Mouse (Mus musculus) midbrain, embryonic 11.5 days (tissue): ENCODE data around the gene Sp8. TPM values are rescaled to one million over a fixed set of nuclear protein-coding genes. Genes with fewer than 3 reads are reported as not detected.

Source experiments
- ATAC-seq: fragments of 200-750 bp; cut with Nextera tagmentation; 2 replicates; pipeline ENCODE4 v1.8.0; 2017; ENCODE audit warnings: moderate TSS enrichment, moderate library complexity; ENCODE audit not compliant: low FRiP score
- DNase-seq: peaks from one replicate; pipeline ENCODE4 v3.0.0; 2015; ENCODE audit warnings: low spot score; ENCODE audit errors: missing footprints
- H3K27ac ChIP-seq: fragments of 300-500 bp; sonication (generic); 2 replicates; pipeline ENCODE4 v1.5.1; 2014; ENCODE audit warnings: low read depth, low read length
- H3K27me3 ChIP-seq: fragments of 300-500 bp; sonication (generic); 2 replicates; pipeline ENCODE4 v1.6.1; 2014; ENCODE audit warnings: mild to moderate bottlenecking, low read length, moderate library complexity, mixed read lengths; ENCODE audit not compliant: control insufficient read depth, insufficient read depth
- H3K36me3 ChIP-seq: fragments of 300-500 bp; sonication (generic); 2 replicates; pipeline ENCODE4 v1.6.1; 2014; ENCODE audit warnings: mild to moderate bottlenecking, low read length, moderate library complexity, mixed read lengths; ENCODE audit not compliant: control insufficient read depth, insufficient read depth
- H3K4me1 ChIP-seq: fragments of 300-500 bp; sonication (generic); 2 replicates; pipeline ENCODE4 v1.6.1; 2014; ENCODE audit warnings: low read length; ENCODE audit not compliant: control insufficient read depth, insufficient read depth
- H3K4me2 ChIP-seq: fragments of 300-500 bp; sonication (generic); 2 replicates; pipeline ENCODE4 v1.6.1; 2014; ENCODE audit warnings: mild to moderate bottlenecking, moderate library complexity
- H3K4me3 ChIP-seq: fragments of 300-500 bp; sonication (generic); 2 replicates; pipeline ENCODE4 v1.5.1; 2014; ENCODE audit warnings: low read depth, low read length
- H3K9ac ChIP-seq: fragments of 300-500 bp; sonication (generic); 2 replicates; pipeline ENCODE4 v1.6.1; 2014; ENCODE audit warnings: low read length
- H3K9me3 ChIP-seq: fragments of 300-500 bp; sonication (generic); 2 replicates; pipeline ENCODE4 v1.6.1; 2016; ENCODE audit warnings: low read length; ENCODE audit not compliant: control insufficient read depth
- WGBS: fragments of 180-500 bp; shearing (Covaris S2); extraction: QIAGEN DNeasy Blood & Tissue Kit; methylation state at CpG from one replicate; pipeline ENCODE4 v1.1.7; 2014; 5-methylcytosine and 5-hydroxymethylcytosine counted together
- polyA plus RNA-seq: library from polyadenylated mRNA; unstranded; fragments of >200 nt; fragmentation: Nextera tagmentation; extraction: Ambion mirVana; gene quantifications from 2 replicates; pipeline ENCODE4 v1.2.1, GENCODE M21; 2014

Gene Sp8
- polyA plus RNA-seq: 8.7 and 9.3 TPM in 2 replicates

GRCm38 (mm10) chr12:118846221-118846620, at the start of gene Sp8:
Sp8 (plus strand) TSS chr12:118846329.
- Histone ChIP-seq H3K27ac (no peak within 1 kb of the TSS; the same call in 1 of the 2 replicates), H3K4me2 (peak within 1 kb of the TSS; percentile 70), H3K36me3 (no peaks in the 10 kb centered on the region), H3K9me3 (no peaks in the 10 kb centered on the region), H3K9ac (peak within 1 kb of the TSS; percentile 63), H3K4me1 (peaks cover 24% of the 10 kb centered on the region), H3K27me3 (peaks cover 84% of the 10 kb centered on the region), H3K4me3 (peak within 1 kb of the TSS; percentile 50)
- DNase-seq (no peak), ATAC-seq (no peak)
- WGBS: 2% methylated on average over 6 of the region's 6 CpGs

- under 1% methylated on average over 17 of the region's 17 CpGs for WGBS
- DNase-seq: peak; percentile 91
- peak; percentile 97 for ATAC-seq
- H3K4me1 ChIP-seq: no peaks in the 10 kb centered on the region
- H3K27ac ChIP-seq: no peak overlapping the region
- H3K9ac ChIP-seq: no peak overlapping the region
- H3K4me3 ChIP-seq: no peak overlapping the region
- H3K9me3 ChIP-seq: no peaks in the 10 kb centered on the region
- peak overlapping the region; percentile 8 for H3K4me2 ChIP-seq
- H3K36me3 ChIP-seq: no peaks in the 10 kb centered on the region
- peaks cover 16% of the 10 kb centered on the region for H3K27me3 ChIP-seq
Measured at GRCm38 (mm10) chr12:118811328-118811961, 34.7 kb upstream of the Sp8 start.

- Histone ChIP-seq H3K9ac (no peak overlapping the region), H3K27me3 (peaks cover 10% of the 10 kb centered on the region), H3K27ac (no peak overlapping the region), H3K4me2 (no peak overlapping the region), H3K9me3 (no peaks in the 10 kb centered on the region), H3K4me1 (no peaks in the 10 kb centered on the region), H3K4me3 (no peak overlapping the region), H3K36me3 (no peaks in the 10 kb centered on the region)
- 82% methylated on average over 3 of the region's 3 CpGs for WGBS
- DNase-seq (no peak), ATAC-seq (no peak)
Measured at GRCm38 (mm10) chr12:118814561-118814960, 31.6 kb upstream of the Sp8 start.

GRCm38 (mm10) chr12:118816156-118816555, 30.0 kb upstream of the Sp8 start:
- no peak for ATAC-seq
- Histone ChIP-seq H3K4me2 (no peak overlapping the region), H3K27ac (no peak overlapping the region), H3K9me3 (no peaks in the 10 kb centered on the region), H3K9ac (no peak overlapping the region), H3K4me1 (no peaks in the 10 kb centered on the region), H3K36me3 (no peaks in the 10 kb centered on the region), H3K27me3 (peaks cover 6% of the 10 kb centered on the region), H3K4me3 (no peak overlapping the region)
- DNase-seq: no peak

- no peaks in the 10 kb centered on the region for H3K36me3 ChIP-seq
- WGBS: 71% methylated on average over 6 of the region's 6 CpGs
- ATAC-seq (no peak), DNase-seq (no peak)
- no peak overlapping the region for H3K4me3 ChIP-seq
- H3K9ac ChIP-seq: no peak overlapping the region
- no peak overlapping the region for H3K27ac ChIP-seq
- no peaks in the 10 kb centered on the region for H3K4me1 ChIP-seq
- no peaks in the 10 kb centered on the region for H3K9me3 ChIP-seq
- no peak overlapping the region for H3K4me2 ChIP-seq
- peaks cover under 1% of the 10 kb centered on the region for H3K27me3 ChIP-seq
Measured at GRCm38 (mm10) chr12:118829881-118830280, 16.2 kb upstream of the Sp8 start.

- Histone ChIP-seq H3K9me3 (no peaks in the 10 kb centered on the region), H3K9ac (peak overlapping the region; percentile 29; the same call in 1 of the 2 replicates), H3K4me1 (peaks cover 19% of the 10 kb centered on the region), H3K4me2 (peak overlapping the region; percentile 86), H3K27me3 (peaks cover 53% of the 10 kb centered on the region), H3K27ac (no peak overlapping the region), H3K4me3 (peak overlapping the region; percentile 31), H3K36me3 (no peaks in the 10 kb centered on the region)
- DNase-seq: peak; percentile 96
- ATAC-seq: peak; percentile 88
- under 1% methylated on average over 64 of the region's 72 CpGs for WGBS
Measured at GRCm38 (mm10) chr12:118836411-118837341, 9.5 kb upstream of the Sp8 start.

GRCm38 (mm10) chr12:118837361-118837760, 8.8 kb upstream of the Sp8 start:
- Histone ChIP-seq H3K4me2 (peak overlapping the region; percentile 86), H3K27ac (no peak overlapping the region), H3K4me3 (peak overlapping the region; percentile 31), H3K9me3 (no peaks in the 10 kb centered on the region), H3K27me3 (peaks cover 56% of the 10 kb centered on the region), H3K9ac (peak overlapping the region; percentile 0; the same call in 1 of the 2 replicates), H3K4me1 (peaks cover 19% of the 10 kb centered on the region), H3K36me3 (no peaks in the 10 kb centered on the region)
- ATAC-seq (no peak; the same call in 1 of the 2 replicates), DNase-seq (peak; percentile 95)
- 2% methylated on average over 11 of the region's 11 CpGs for WGBS

GRCm38 (mm10) chr12:118838260-118838659, 7.9 kb upstream of the Sp8 start:
- no peak overlapping the region for H3K9ac ChIP-seq
- peak; percentile 91 for DNase-seq
- ATAC-seq: no peak
- H3K27me3 ChIP-seq: peaks cover 65% of the 10 kb centered on the region
- H3K36me3 ChIP-seq: no peaks in the 10 kb centered on the region
- H3K4me1 ChIP-seq: peaks cover 24% of the 10 kb centered on the region
- no peaks in the 10 kb centered on the region for H3K9me3 ChIP-seq
- H3K4me3 ChIP-seq: no peak overlapping the region
- WGBS: 0% methylated on average over 2 of the region's 2 CpGs
- H3K4me2 ChIP-seq: no peak overlapping the region
- H3K27ac ChIP-seq: no peak overlapping the region

GRCm38 (mm10) chr12:118839398-118839797, 6.7 kb upstream of the Sp8 start:
- peaks cover 73% of the 10 kb centered on the region for H3K27me3 ChIP-seq
- no peak overlapping the region for H3K4me2 ChIP-seq

More at GRCm38 (mm10) chr12:118839398-118839797, 6.7 kb upstream of the Sp8 start:
- WGBS: 7% methylated on average over 5 of the region's 5 CpGs
- peak; percentile 91 for DNase-seq
- peaks cover 24% of the 10 kb centered on the region for H3K4me1 ChIP-seq
- H3K9me3 ChIP-seq: no peaks in the 10 kb centered on the region
- H3K27ac ChIP-seq: no peak overlapping the region
- no peak for ATAC-seq
- H3K4me3 ChIP-seq: no peak overlapping the region
- no peak overlapping the region for H3K9ac ChIP-seq
- H3K36me3 ChIP-seq: no peaks in the 10 kb centered on the region
